Mouse (Mus musculus) intestine, embryonic 14.5 days (tissue): Measurements from ENCODE around the gene Nhsl2. TPM values are rescaled to one million over a fixed set of nuclear protein-coding genes. Genes with fewer than 3 reads are reported as not detected.

Source experiments
- ATAC-seq: fragments of 200-750 bp; cut with Nextera tagmentation; replicated peaks from 2 replicates; pipeline ENCODE4 v1.8.0; 2017; ENCODE audit warnings: low read depth, moderate number of reproducible peaks, moderate TSS enrichment, moderate library complexity; ENCODE audit not compliant: low FRiP score, low TSS enrichment
- DNase-seq: peaks from one replicate; pipeline ENCODE4 v3.0.0-alpha.2; 2018; ENCODE audit warnings: low spot score
- H3K27ac ChIP-seq: fragments of 300-500 bp; sonication (generic); 2 replicates; pipeline ENCODE4 v1.5.1; 2014; ENCODE audit warnings: low read depth, mild to moderate bottlenecking, control low read depth
- H3K27me3 ChIP-seq: fragments of 300-500 bp; sonication (generic); replicated peaks from 2 replicates; pipeline ENCODE4 v1.6.1; 2014; ENCODE audit warnings: low read length, control low read depth; ENCODE audit not compliant: control insufficient read depth, insufficient read depth
- H3K36me3 ChIP-seq: fragments of 300-500 bp; sonication (generic); 2 replicates; pipeline ENCODE4 v1.6.1; 2014; ENCODE audit warnings: low read length, control low read depth; ENCODE audit not compliant: control insufficient read depth, insufficient read depth
- H3K4me1 ChIP-seq: fragments of 300-500 bp; sonication (generic); replicated peaks from 2 replicates; pipeline ENCODE4 v1.6.1; 2014; ENCODE audit warnings: low read length, control low read depth, mixed read lengths; ENCODE audit not compliant: control insufficient read depth, insufficient read depth
- H3K4me2 ChIP-seq: fragments of 300-500 bp; sonication (generic); 2 replicates; pipeline ENCODE4 v1.6.1; 2014; ENCODE audit warnings: low read length
- H3K4me3 ChIP-seq: fragments of 300-500 bp; sonication (generic); 2 replicates; pipeline ENCODE4 v1.5.1; 2014; ENCODE audit warnings: low read depth, low read length, control low read depth, mixed read lengths
- H3K9ac ChIP-seq: fragments of 300-500 bp; sonication (generic); 2 replicates; pipeline ENCODE4 v1.6.1; 2014; ENCODE audit warnings: mild to moderate bottlenecking, low read length
- H3K9me3 ChIP-seq: fragments of 300-500 bp; sonication (generic); 2 replicates; pipeline ENCODE4 v1.6.1; 2016; ENCODE audit warnings: low read length, control low read depth; ENCODE audit not compliant: control insufficient read depth
- WGBS: fragments of 180-500 bp; shearing (Covaris S2); extraction: QIAGEN DNeasy Blood & Tissue Kit; methylation state at CpG from one replicate; pipeline ENCODE4 v1.1.7; 2014; 5-methylcytosine and 5-hydroxymethylcytosine counted together
- polyA plus RNA-seq: library from polyadenylated mRNA; unstranded; fragments of >200 nt; fragmentation: Nextera tagmentation; extraction: Ambion mirVana; gene quantifications from 2 replicates; pipeline ENCODE4 v1.2.1, GENCODE M21; 2014

Gene Nhsl2
- polyA plus RNA-seq, 1 experiment from 2014 or later, result 13.8 TPM

DNA sequence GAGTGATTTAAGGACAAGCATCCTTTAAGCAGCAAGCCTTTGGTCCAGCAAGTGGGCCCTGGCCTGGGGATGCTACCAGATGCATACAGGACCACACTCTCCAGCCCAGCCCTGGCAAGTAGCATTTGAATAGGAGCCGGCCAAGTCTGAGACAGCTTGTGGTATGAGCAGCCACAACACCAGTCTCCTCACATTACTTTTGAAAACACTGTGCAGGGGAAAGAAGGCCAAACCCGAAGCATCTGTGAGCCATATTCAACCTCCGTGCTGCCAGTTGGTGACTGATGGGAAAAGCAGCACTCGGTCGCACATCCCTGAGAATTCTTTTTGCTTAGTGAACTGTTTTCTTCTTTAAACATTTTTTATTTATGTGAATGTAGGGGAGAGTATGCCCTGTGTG lies 81.8 kb downstream of the Nhsl2 start:
- no peak for ATAC-seq
- no peak overlapping the region for H3K4me2 ChIP-seq
- H3K36me3 ChIP-seq, result no peaks in the 10 kb centered on the region
- DNase-seq, result no peak
- H3K27ac ChIP-seq, result no peak overlapping the region
- no peak overlapping the region for H3K9ac ChIP-seq
- H3K27me3 ChIP-seq, result peaks cover 5% of the 10 kb centered on the region; the same call in 1 of the 2 replicates
- no peak overlapping the region for H3K4me3 ChIP-seq
- no peaks in the 10 kb centered on the region for H3K4me1 ChIP-seq
- no peaks in the 10 kb centered on the region for H3K9me3 ChIP-seq
- whole genome bisulfite sequencing, result 75% methylated on average over 5 of the region's 5 CpGs

DNA sequence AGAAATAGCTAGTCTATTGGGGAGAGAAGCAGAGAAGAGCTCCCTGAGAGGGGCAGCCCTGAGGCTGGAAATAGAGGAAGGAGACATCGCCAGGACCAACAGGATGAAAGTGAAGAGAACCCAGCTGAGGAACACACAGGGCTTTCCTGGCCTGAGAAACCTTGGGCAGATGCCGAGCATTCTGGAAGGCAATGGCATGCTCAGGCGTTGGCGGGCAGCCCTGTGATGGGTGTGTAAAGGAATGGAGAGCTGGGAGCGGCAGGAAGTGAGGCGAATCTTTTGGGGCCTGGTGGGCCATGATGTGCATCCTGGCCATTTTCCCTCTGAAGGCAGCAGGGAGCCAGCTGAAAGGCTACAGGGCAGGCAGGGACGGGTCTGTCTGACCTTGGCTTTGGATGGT lies 83.1 kb downstream of the Nhsl2 start:
- WGBS, result 82% methylated on average over 7 of the region's 7 CpGs
- H3K27me3 ChIP-seq, result peaks cover 5% of the 10 kb centered on the region; the same call in 1 of the 2 replicates
- no peak overlapping the region for H3K4me3 ChIP-seq
- H3K4me1 ChIP-seq, result no peaks in the 10 kb centered on the region
- no peak overlapping the region for H3K9ac ChIP-seq
- H3K36me3 ChIP-seq, result no peaks in the 10 kb centered on the region
- no peak overlapping the region for H3K4me2 ChIP-seq
- DNase-seq (no peak), ATAC-seq (no peak)
- H3K27ac ChIP-seq, result no peak overlapping the region
- H3K9me3 ChIP-seq, result no peaks in the 10 kb centered on the region

DNA sequence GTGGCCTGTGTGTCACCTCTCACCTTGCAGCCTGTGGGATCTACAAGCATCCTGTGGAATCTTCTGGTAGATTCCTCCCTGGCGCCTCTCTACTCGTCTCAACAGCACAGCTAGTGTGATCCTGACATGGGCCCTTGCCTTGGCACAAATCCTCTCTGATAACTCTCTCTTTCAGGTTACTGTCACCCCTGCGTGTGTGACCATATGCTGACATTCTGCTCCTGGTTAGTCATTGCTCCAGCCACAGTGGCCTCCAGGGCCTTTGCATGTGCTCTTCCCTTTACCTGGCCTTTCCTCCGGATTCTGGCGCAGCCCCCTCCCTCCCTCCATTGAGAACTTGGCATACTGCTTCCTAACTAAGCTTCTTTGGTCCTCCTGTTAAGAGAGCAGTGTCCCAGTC lies 84.2 kb downstream of the Nhsl2 start:
- Histone ChIP-seq H3K27me3 (peaks cover 7% of the 10 kb centered on the region; the same call in 1 of the 2 replicates), H3K9me3 (no peaks in the 10 kb centered on the region), H3K4me2 (no peak overlapping the region), H3K9ac (no peak overlapping the region), H3K27ac (no peak overlapping the region), H3K4me3 (no peak overlapping the region), H3K36me3 (no peaks in the 10 kb centered on the region), H3K4me1 (no peaks in the 10 kb centered on the region)
- DNase-seq, result no peak
- 82% methylated on average over 5 of the region's 5 CpGs for WGBS
- no peak for ATAC-seq

DNA sequence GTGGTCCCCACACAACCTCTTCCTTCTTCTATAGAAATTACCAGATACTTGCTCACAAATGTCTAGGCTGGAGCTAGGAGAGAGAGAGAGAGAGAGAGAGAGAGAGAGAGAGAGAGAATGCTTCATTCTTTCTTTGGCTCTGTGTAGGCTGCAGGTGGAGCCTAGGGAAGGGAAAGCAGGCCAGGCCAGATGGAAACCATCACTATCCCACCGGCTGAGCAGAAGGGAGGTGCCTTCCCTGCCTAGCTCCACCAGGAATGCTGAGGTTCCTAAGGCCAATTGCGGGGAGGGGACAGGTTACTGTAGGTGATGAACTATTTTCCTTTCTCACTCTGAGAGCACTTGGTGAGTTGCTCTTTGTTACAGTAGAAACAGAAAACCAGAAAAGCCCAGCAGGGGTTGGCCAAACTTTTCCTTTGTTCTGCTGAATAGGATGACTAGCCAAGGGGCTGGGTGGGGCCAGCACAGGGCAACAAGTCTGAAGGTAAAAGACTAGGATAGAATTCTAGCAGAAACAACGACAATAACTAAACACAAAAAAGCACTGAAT lies 86.2 kb downstream of the Nhsl2 start:
- no peak overlapping the region for H3K9ac ChIP-seq
- ATAC-seq (0 out of 2 replicates have a peak, but pooled peaks have one; percentile 32), DNase-seq (no peak)
- no peaks in the 10 kb centered on the region for H3K4me1 ChIP-seq
- no peak overlapping the region for H3K4me3 ChIP-seq
- 0 out of 2 replicates have a peak, but pooled peaks cover 15% of the 10 kb centered on the region for H3K27me3 ChIP-seq
- no peaks in the 10 kb centered on the region for H3K9me3 ChIP-seq
- H3K36me3 ChIP-seq, result no peaks in the 10 kb centered on the region
- 43% methylated on average over 3 of the region's 3 CpGs for WGBS
- H3K4me2 ChIP-seq, result no peak overlapping the region
- no peak overlapping the region for H3K27ac ChIP-seq

DNA sequence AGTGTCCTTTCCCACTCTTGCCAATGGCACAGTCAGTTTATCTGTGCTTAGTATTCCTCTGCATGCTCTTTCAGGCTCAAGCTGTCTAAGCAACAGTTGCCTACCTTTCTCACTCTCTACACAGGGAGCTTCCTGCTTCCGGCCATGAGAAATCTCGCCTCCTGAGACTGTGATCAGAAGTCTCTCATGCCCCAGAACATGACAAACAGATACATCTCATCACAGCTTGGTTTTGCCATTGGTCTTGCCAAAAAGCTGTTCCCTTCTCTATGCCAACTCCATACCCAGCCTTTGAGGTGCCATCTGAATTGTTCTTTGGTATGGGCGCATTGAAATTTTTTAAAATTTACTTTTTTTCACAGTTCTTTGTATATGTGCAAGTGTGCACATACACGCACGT lies 90.3 kb downstream of the Nhsl2 start:
- Histone ChIP-seq H3K9ac (no peak overlapping the region), H3K4me1 (no peaks in the 10 kb centered on the region), H3K4me3 (no peak overlapping the region), H3K27me3 (0 out of 2 replicates have a peak, but pooled peaks cover 18% of the 10 kb centered on the region), H3K9me3 (no peaks in the 10 kb centered on the region), H3K36me3 (no peaks in the 10 kb centered on the region), H3K4me2 (no peak overlapping the region), H3K27ac (no peak overlapping the region)
- DNase-seq (no peak), ATAC-seq (no peak)
- WGBS, result 86% methylated on average over 5 of the region's 5 CpGs

DNA sequence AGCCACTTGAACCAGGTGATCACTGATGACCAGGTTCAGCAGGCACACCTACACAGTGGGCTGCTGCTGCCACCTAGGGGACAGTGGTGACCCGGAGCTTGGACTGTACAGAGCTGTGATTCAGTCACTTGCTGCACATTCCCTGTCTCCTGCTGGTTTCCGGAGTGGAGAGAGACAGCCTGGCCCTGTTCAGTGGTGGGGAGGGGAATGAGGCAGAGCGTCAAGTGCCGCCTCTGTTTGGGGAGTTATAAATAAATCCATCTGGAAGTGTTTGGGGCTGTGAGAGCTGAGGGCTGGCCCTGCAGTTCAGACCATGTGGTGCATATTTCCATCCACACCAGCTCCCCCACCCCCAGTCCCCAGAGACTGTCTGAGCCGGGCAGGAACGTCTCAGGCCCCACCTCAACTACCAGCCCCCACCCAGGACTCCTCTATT lies 93.3 kb downstream of the Nhsl2 start:
- H3K9me3 ChIP-seq, result no peaks in the 10 kb centered on the region
- no peak overlapping the region for H3K4me2 ChIP-seq
- ATAC-seq (peak; percentile 89), DNase-seq (peak; percentile 77)
- no peak overlapping the region for H3K4me3 ChIP-seq
- H3K27me3 ChIP-seq, result 0 out of 2 replicates have a peak, but pooled peaks cover 14% of the 10 kb centered on the region
- H3K9ac ChIP-seq, result no peak overlapping the region
- H3K27ac ChIP-seq, result no peak overlapping the region
- no peaks in the 10 kb centered on the region for H3K4me1 ChIP-seq
- no peaks in the 10 kb centered on the region for H3K36me3 ChIP-seq
- WGBS, result 5% methylated on average over 6 of the region's 6 CpGs

DNA sequence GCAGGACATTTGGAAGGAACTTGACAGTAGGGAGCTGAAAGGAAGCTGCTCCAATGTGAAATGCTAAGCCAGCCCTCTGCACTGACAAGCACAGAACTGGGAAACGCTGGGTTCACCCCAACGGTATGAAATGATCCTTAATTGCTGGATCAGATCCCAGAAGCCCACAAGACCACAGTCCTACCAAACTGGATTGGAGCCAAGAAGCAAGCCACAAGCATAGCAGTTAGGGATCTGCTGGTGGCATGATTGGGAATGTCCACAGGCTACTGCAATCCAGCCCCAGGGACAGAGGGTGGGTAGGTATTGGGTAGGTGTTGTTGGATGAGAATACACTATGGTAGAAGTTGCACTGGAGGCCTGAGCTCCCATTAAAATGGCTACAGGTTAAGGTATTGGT lies 94.6 kb downstream of the Nhsl2 start:
- ATAC-seq (no peak), DNase-seq (no peak)
- Histone ChIP-seq H3K4me3 (no peak overlapping the region), H3K4me1 (no peaks in the 10 kb centered on the region), H3K9me3 (no peaks in the 10 kb centered on the region), H3K27me3 (0 out of 2 replicates have a peak, but pooled peaks cover 11% of the 10 kb centered on the region), H3K9ac (no peak overlapping the region), H3K27ac (no peak overlapping the region), H3K4me2 (no peak overlapping the region), H3K36me3 (no peaks in the 10 kb centered on the region)
- WGBS, result 70% methylated on average over 2 of the region's 2 CpGs

DNA sequence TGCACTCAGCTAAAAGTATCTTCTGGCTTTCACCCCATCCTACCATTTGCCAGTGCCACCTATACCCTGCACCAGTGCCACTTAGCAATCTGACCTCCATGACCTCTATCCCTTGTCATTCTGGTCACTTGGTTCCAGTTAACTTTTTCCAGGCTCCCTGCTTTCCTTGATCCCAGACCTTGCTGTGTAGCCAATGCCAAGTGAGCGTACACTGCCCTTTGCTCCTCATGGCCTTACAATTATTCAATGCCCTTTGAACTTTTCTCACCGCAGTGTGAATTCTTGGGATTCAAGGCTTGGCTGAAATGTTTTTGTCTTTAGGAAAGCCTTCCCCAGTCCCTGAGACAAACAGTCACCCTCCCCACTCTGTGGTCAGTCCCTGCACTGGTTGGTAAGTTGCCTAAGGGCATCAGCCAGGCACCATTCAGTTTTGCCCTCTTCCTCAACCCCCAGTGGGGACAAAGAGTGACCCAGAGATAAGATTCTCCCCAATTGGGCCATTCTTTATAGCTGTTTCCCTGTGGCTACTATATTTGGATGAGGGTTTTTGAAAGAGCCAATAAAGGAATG lies 95.7 kb downstream of the Nhsl2 start:
- no peak for DNase-seq
- Histone ChIP-seq H3K27me3 (0 out of 2 replicates have a peak, but pooled peaks cover 9% of the 10 kb centered on the region), H3K4me3 (no peak overlapping the region), H3K36me3 (no peaks in the 10 kb centered on the region), H3K4me2 (no peak overlapping the region), H3K4me1 (no peaks in the 10 kb centered on the region), H3K9ac (no peak overlapping the region), H3K27ac (no peak overlapping the region), H3K9me3 (no peaks in the 10 kb centered on the region)
- ATAC-seq, result no peak
- WGBS, result 75% methylated on average over 2 of the region's 2 CpGs

DNA sequence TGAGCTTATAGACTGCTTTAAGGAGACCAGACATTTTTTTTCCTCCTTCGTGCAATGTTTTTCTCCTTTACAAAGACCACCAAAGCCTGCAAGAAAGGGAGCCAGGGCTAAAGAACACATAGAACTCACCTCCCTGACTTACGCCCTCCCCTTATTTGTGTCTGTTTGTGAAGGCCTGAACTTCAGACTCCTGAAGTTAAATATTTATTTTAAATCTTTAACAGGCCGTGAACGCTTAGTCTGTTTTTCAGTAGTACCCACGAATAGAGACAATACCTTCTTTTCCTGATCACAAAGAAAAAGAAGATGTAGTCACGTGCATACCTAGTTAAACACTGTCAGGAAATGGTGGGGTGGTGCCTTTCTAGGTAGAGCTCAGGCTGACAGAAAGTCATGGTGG lies 103.3 kb downstream of the Nhsl2 start:
- H3K9me3 ChIP-seq, result no peaks in the 10 kb centered on the region
- ATAC-seq (no peak), DNase-seq (no peak)
- 0 out of 2 replicates have a peak, but pooled peaks cover 2% of the 10 kb centered on the region for H3K4me1 ChIP-seq
- no peak overlapping the region for H3K27ac ChIP-seq
- H3K36me3 ChIP-seq, result no peaks in the 10 kb centered on the region
- WGBS, result 54% methylated on average over 6 of the region's 6 CpGs
- H3K9ac ChIP-seq, result no peak overlapping the region
- no peak overlapping the region for H3K4me2 ChIP-seq
- no peak overlapping the region for H3K4me3 ChIP-seq
- 0 out of 2 replicates have a peak, but pooled peaks cover 3% of the 10 kb centered on the region for H3K27me3 ChIP-seq
